Mouse (Mus musculus) right cerebral cortex, postnatal 25 days (tissue): ENCODE measurements around the gene Tecpr1.

Experiments used
- DNase-seq: peaks from one replicate; pipeline ENCODE4 v3.0.0; 2022

Gene Tecpr1

GRCm38 (mm10) chr5:144223503-144223862, at the start of gene Tecpr1:
Gene Tecpr1 (minus strand): TSS chr5:144223615.
- peak; percentile 96 for DNase-seq

- DNase-seq, result no peak
These were observed 48.4 kb upstream of the Tecpr1 start for GRCm38 (mm10) chr5:144271772-144272171.

GRCm38 (mm10) chr5:144271118-144271517, 47.7 kb upstream of the Tecpr1 start:
- no peak for DNase-seq

GRCm38 (mm10) chr5:144270420-144270819, 47.0 kb upstream of the Tecpr1 start:
- no peak for DNase-seq

- no peak for DNase-seq
These were observed 46.5 kb upstream of the Tecpr1 start for GRCm38 (mm10) chr5:144269926-144270325.

GRCm38 (mm10) chr5:144267535-144268241, 44.3 kb upstream of the Tecpr1 start:
- DNase-seq, result no peak

GRCm38 (mm10) chr5:144263496-144263895, 40.1 kb upstream of the Tecpr1 start:
- DNase-seq, result no peak

GRCm38 (mm10) chr5:144263082-144263481, 39.7 kb upstream of the Tecpr1 start:
- no peak for DNase-seq

GRCm38 (mm10) chr5:144261829-144262228, 38.4 kb upstream of the Tecpr1 start:
- DNase-seq, result peak; percentile 36

GRCm38 (mm10) chr5:144261309-144261708, 37.9 kb upstream of the Tecpr1 start:
- no peak for DNase-seq

- DNase-seq, result no peak
These were observed 37.0 kb upstream of the Tecpr1 start for GRCm38 (mm10) chr5:144260464-144260863.

GRCm38 (mm10) chr5:144259228-144259627, 35.8 kb upstream of the Tecpr1 start:
- DNase-seq, result no peak

- DNase-seq, result no peak
These were observed 35.3 kb upstream of the Tecpr1 start for GRCm38 (mm10) chr5:144258687-144259086.

- peak; percentile 26 for DNase-seq
These were observed 34.8 kb upstream of the Tecpr1 start for GRCm38 (mm10) chr5:144258131-144258611.

GRCm38 (mm10) chr5:144257451-144258110, 34.2 kb upstream of the Tecpr1 start:
- DNase-seq, result no peak

- peak; percentile 5 for DNase-seq
These were observed 33.5 kb upstream of the Tecpr1 start for GRCm38 (mm10) chr5:144256888-144257287.

GRCm38 (mm10) chr5:144256541-144256870, 33.1 kb upstream of the Tecpr1 start:
- DNase-seq, result peak; percentile 8

GRCm38 (mm10) chr5:144255632-144256540, 32.5 kb upstream of the Tecpr1 start:
- peak; percentile 48 for DNase-seq

GRCm38 (mm10) chr5:144254811-144255631, 31.6 kb upstream of the Tecpr1 start:
- peak; percentile 85 for DNase-seq

- DNase-seq, result peak; percentile 13
These were observed 30.9 kb upstream of the Tecpr1 start for GRCm38 (mm10) chr5:144254122-144254810.

GRCm38 (mm10) chr5:144253212-144253611, 29.8 kb upstream of the Tecpr1 start:
- no peak for DNase-seq
